Mouse (Mus musculus) cerebellum, postnatal 14 days (tissue): ENCODE measurements around the gene Galnt6.

Experiments
- DNase-seq, 2 experiments: peaks; one replicate each; pipeline ENCODE4 v3.0.0; 2021; ENCODE audit warnings: mixed read lengths in 2 of 2

The Galnt6 gene

GRCm38 (mm10) chr15:100753045-100753444 lies 23.9 kb upstream of the Galnt6 start:
- DNase-seq = no peak

- no peak for DNase-seq
These were observed 23.3 kb upstream of the Galnt6 start for GRCm38 (mm10) chr15:100752439-100752838.

- no peak for DNase-seq
These were observed 20.8 kb upstream of the Galnt6 start for GRCm38 (mm10) chr15:100749751-100750538.

GRCm38 (mm10) chr15:100748584-100748983 lies 19.4 kb upstream of the Galnt6 start:
- DNase-seq = no peak

- DNase-seq = no peak
These were observed 18.2 kb upstream of the Galnt6 start for GRCm38 (mm10) chr15:100747121-100747963.

GRCm38 (mm10) chr15:100746478-100747120 lies 17.4 kb upstream of the Galnt6 start:
- no peak for DNase-seq

- no peak for DNase-seq
These were observed 14.1 kb upstream of the Galnt6 start for GRCm38 (mm10) chr15:100743238-100743637.

GRCm38 (mm10) chr15:100739442-100739841 lies 10.3 kb upstream of the Galnt6 start:
- no peak for DNase-seq

- DNase-seq = no peak
These were observed 9.2 kb upstream of the Galnt6 start for GRCm38 (mm10) chr15:100738351-100738781.

GRCm38 (mm10) chr15:100737667-100738066 lies 8.5 kb upstream of the Galnt6 start:
- no peak for DNase-seq

GRCm38 (mm10) chr15:100735953-100736300 lies 6.8 kb upstream of the Galnt6 start:
- no peak for DNase-seq

GRCm38 (mm10) chr15:100735095-100735952 lies 6.1 kb upstream of the Galnt6 start:
- DNase-seq = peak; percentile 22 to 43

GRCm38 (mm10) chr15:100732580-100732979 lies 3.4 kb upstream of the Galnt6 start:
- DNase-seq = no peak

- no peak for DNase-seq
These were observed 1.9 kb upstream of the Galnt6 start for GRCm38 (mm10) chr15:100731081-100731480.

GRCm38 (mm10) chr15:100728586-100728985 lies 590 bp downstream of the Galnt6 start:
- DNase-seq = no peak

GRCm38 (mm10) chr15:100727834-100728233 lies 1.3 kb downstream of the Galnt6 start:
- DNase-seq = no peak

GRCm38 (mm10) chr15:100726721-100727120 lies 2.5 kb downstream of the Galnt6 start:
- DNase-seq = no peak

- no peak for DNase-seq
These were observed 5.7 kb downstream of the Galnt6 start for GRCm38 (mm10) chr15:100723505-100723904.

GRCm38 (mm10) chr15:100722564-100722963 lies 6.6 kb downstream of the Galnt6 start:
- no peak for DNase-seq

GRCm38 (mm10) chr15:100722026-100722425 lies 7.2 kb downstream of the Galnt6 start:
- DNase-seq = no peak

GRCm38 (mm10) chr15:100721445-100721844 lies 7.7 kb downstream of the Galnt6 start:
- no peak for DNase-seq

GRCm38 (mm10) chr15:100720066-100720465 lies 9.1 kb downstream of the Galnt6 start:
- DNase-seq = no peak
